Mouse (Mus musculus): ENCODE data around the gene Ahnak2.

DNA sequence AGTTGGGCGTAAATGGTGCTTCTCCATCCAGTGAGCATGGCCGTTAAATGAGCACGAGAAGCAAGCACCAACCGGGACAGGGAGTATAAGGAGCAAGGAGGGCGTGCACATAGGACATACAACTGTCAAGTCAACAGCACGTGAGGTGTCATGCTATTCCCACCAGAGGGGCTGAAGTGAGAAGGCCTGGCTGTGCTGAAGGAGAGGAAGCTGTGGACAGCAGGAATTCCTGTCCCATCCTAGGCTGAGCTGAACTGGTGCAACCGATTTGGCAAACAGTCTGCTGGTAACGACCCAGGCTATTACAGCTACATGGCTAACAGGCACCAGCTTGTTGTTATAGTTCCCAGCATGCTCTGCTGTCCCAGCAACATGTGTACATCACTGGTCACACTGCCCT lies 11.4 kb downstream of the Ahnak2 start:
- no peak for TF ChIP-seq POLR2A (IDR thresholded peaks at IDR 0.05; ENCODE audit: extremely low read depth, insufficient read depth, low read length)
- TF ChIP-seq CTCF (IDR thresholded peaks at IDR 0.05; ENCODE audit: extremely low read depth, insufficient read depth, low read length): no peak

Measured in cortical plate, adult 2 months (tissue).